Mouse (Mus musculus): ENCODE results near the gene Pcsk4. TPM values are rescaled to one million over a fixed set of nuclear protein-coding genes. Genes with fewer than 3 reads are reported as not detected.

Gene Pcsk4
- total and polyA plus RNA-seq, 3 experiments: 1.4 to 4.9 (median 1.8) TPM

DNA sequence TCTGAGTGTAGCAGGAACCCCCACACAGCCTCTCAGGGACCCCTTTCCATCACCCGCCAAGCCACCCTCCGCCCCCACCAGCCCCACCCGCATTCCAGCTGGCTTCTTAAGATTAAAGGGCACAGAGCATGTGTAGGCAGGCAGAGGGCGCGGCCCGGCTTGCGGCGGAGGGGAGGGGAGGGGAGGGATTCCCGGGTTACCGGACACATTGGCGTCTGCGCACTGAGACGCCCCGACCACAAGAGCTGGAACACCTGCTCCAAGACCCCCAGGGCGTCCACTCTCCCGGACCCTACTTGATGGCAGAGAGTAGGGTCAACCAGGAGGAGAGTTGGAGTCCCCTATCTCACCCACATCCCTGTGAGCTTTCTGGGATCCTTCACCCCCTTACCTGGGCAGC is 15.8 kb upstream of the Pcsk4 start:
- Histone ChIP-seq H3K4me3 (no peak overlapping the region), H3K36me3 (ENCODE audit: control insufficient read depth, insufficient read depth, low read length) (peaks cover 3% of the 10 kb centered on the region; the same call in 1 of the 2 replicates), H3K27ac (peak overlapping the region; percentile 77), H3K9ac (ENCODE audit: low read depth, low read length) (no peak overlapping the region), H3K79me2 (replicated peaks; ENCODE audit: control insufficient read depth, insufficient read depth, low read length) (no peaks in the 10 kb centered on the region), H3K27me3 (ENCODE audit: control insufficient read depth, insufficient read depth, low read length) (peaks cover 6% of the 10 kb centered on the region; the same call in 1 of the 2 replicates), H3K4me1 (ENCODE audit: control insufficient read depth, insufficient read depth, low read length) (peaks cover 13% of the 10 kb centered on the region)
- no peak for DNase-seq
- 29% methylated on average over 16 of the region's 16 CpGs for WGBS
- intact Hi-C loops (cut with DNase I): no loop called here
- TF ChIP-seq POLR2A (IDR thresholded peaks at IDR 0.05; ENCODE audit: insufficient read depth, low read depth, low read length): no peak
- TF ChIP-seq CTCF (IDR thresholded peaks at IDR 0.05): no peak
- no peak for TF ChIP-seq EP300 (IDR thresholded peaks at IDR 0.05; ENCODE audit: insufficient read depth, low read depth, low read length)

DNA sequence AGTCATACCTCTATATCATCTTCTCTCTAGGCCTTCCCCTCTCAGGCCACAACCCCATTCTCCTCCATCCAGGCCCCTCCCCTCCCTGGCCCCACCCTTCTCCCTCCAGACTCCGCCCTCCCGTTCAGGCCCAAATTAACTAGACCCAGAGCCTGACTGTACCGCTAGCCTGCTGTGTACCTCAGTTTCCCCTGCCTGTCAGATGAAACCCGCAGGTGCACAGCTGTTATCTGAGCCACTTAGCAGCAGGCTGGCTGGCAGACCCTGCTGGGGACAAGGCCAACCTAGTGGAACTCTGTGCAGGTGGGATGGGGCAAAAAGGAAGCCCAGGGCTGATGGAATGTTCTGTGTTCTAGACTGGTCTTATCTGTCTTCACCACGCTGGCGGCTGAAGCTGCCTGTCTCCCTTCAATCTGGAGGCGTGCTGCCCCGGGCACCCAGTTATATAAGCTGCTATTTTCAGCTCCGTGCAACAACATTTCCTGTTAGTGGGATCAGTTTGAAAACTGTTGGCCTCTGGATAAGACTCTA is 14.9 kb upstream of the Pcsk4 start:
- TF ChIP-seq POLR2A (IDR thresholded peaks at IDR 0.05; ENCODE audit: insufficient read depth, low read depth, low read length) (0 out of 2 replicates have a peak, but pooled peaks have one; percentile 33), EP300 (IDR thresholded peaks at IDR 0.05; ENCODE audit: insufficient read depth, low read depth, low read length) (no peak), CTCF (IDR thresholded peaks at IDR 0.05) (no peak)
- Histone ChIP-seq H3K4me3 (no peak overlapping the region), H3K27me3 (ENCODE audit: control insufficient read depth, insufficient read depth, low read length) (peaks cover 6% of the 10 kb centered on the region; the same call in 1 of the 2 replicates), H3K4me1 (ENCODE audit: control insufficient read depth, insufficient read depth, low read length) (peaks cover 15% of the 10 kb centered on the region), H3K36me3 (ENCODE audit: control insufficient read depth, insufficient read depth, low read length) (peaks cover 3% of the 10 kb centered on the region; the same call in 1 of the 2 replicates), H3K79me2 (replicated peaks; ENCODE audit: control insufficient read depth, insufficient read depth, low read length) (no peaks in the 10 kb centered on the region), H3K27ac (peak overlapping the region; percentile 77), H3K9ac (ENCODE audit: low read depth, low read length) (0 out of 2 replicates have a peak overlapping the region, but pooled peaks have one; percentile 20)
- intact Hi-C loops (cut with DNase I): no loop called here
- 18% methylated on average over 9 of the region's 9 CpGs for WGBS
- DNase-seq: peak; percentile 53 to 71

DNA sequence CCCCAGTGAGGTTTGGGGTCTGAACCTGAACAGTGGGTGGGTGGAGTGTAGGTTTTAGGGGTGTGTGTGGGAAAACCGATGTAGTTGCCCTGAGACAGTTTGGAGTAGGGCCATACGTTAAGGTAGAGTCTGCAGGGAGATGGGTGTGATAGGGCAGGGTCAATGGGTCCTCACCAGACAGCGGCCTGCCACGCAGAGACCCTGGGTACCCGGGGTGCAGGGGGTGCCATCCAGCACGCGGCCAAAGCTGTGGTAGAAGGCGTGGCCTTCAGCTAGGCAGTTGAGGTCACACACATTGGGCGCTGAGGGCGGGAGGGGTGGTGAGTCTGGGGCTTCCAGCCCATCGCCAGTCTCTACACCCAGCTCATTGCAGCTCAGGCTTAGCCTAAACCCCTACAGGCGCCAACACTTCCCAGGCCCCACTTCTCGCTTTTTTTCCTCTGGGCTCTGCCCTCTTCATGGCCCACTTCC is 14.2 kb upstream of the Pcsk4 start:
- no peak overlapping the region for H3K4me3 ChIP-seq
- TF ChIP-seq EP300 (IDR thresholded peaks at IDR 0.05; ENCODE audit: insufficient read depth, low read depth, low read length): no peak
- no peak for TF ChIP-seq CTCF (IDR thresholded peaks at IDR 0.05)
- no peak for TF ChIP-seq POLR2A (IDR thresholded peaks at IDR 0.05; ENCODE audit: insufficient read depth, low read depth, low read length)
- peak overlapping the region; percentile 77 for H3K27ac ChIP-seq
- H3K79me2 ChIP-seq (replicated peaks; ENCODE audit: control insufficient read depth, insufficient read depth, low read length): no peaks in the 10 kb centered on the region
- H3K36me3 ChIP-seq (ENCODE audit: control insufficient read depth, insufficient read depth, low read length): peaks cover 3% of the 10 kb centered on the region; the same call in 1 of the 2 replicates
- peaks cover 15% of the 10 kb centered on the region for H3K4me1 ChIP-seq (ENCODE audit: control insufficient read depth, insufficient read depth, low read length)
- H3K9ac ChIP-seq (ENCODE audit: low read depth, low read length): no peak overlapping the region
- H3K27me3 ChIP-seq (ENCODE audit: control insufficient read depth, insufficient read depth, low read length): peaks cover 6% of the 10 kb centered on the region; the same call in 1 of the 2 replicates
- 56% methylated on average over 13 of the region's 13 CpGs for WGBS
- intact Hi-C loops (cut with DNase I): no loop called here
- DNase-seq: no peak

DNA sequence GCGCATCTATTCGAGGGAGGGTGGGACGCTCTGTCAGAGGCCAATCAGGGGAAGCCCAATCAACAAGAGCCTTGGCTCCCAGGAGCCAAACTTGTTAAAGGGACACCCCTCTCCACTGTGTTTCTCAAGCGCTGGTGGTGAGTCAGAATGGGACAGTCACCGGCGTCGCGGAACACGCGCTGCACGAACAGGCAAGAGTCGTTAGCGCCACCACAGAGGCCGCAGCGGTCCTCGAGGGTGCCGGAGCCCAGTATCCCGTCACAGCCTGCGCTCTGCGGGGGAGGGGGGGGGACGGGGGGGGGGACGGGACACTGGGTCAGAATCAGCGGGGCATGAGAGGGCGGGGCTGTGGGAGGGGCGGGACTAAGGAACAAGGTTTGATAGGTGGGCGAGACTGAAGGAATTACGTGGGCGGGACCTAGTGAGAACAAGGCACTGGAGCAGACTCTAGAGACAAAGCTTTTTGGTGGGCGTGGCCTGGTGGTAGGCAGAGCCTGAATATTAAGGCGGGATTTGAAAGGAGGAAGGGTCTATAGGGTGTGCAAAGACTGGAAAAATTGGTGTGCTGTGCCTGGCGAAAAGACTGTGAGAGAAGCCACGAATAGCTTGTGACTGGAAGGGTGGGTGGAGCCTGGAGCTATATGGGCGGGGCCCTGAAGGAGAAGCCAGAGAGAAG is 13.6 kb upstream of the Pcsk4 start:
- no peak overlapping the region for H3K4me3 ChIP-seq
- H3K4me1 ChIP-seq (ENCODE audit: control insufficient read depth, insufficient read depth, low read length): peaks cover 15% of the 10 kb centered on the region
- TF ChIP-seq EP300 (IDR thresholded peaks at IDR 0.05; ENCODE audit: insufficient read depth, low read depth, low read length) (no peak), POLR2A (IDR thresholded peaks at IDR 0.05; ENCODE audit: insufficient read depth, low read depth, low read length) (no peak), CTCF (IDR thresholded peaks at IDR 0.05) (no peak)
- H3K36me3 ChIP-seq (ENCODE audit: control insufficient read depth, insufficient read depth, low read length): peaks cover 3% of the 10 kb centered on the region; the same call in 1 of the 2 replicates
- DNase-seq: peak in 1 of 2 experiments; percentile 46
- no peaks in the 10 kb centered on the region for H3K79me2 ChIP-seq (replicated peaks; ENCODE audit: control insufficient read depth, insufficient read depth, low read length)
- WGBS: 5% methylated on average over 33 of the region's 33 CpGs
- H3K27me3 ChIP-seq (ENCODE audit: control insufficient read depth, insufficient read depth, low read length): peaks cover 6% of the 10 kb centered on the region; the same call in 1 of the 2 replicates
- H3K9ac ChIP-seq (ENCODE audit: low read depth, low read length): no peak overlapping the region
- peak overlapping the region; percentile 77; the same call in 1 of the 2 replicates for H3K27ac ChIP-seq
- intact Hi-C loops (cut with DNase I): no loop called here

DNA sequence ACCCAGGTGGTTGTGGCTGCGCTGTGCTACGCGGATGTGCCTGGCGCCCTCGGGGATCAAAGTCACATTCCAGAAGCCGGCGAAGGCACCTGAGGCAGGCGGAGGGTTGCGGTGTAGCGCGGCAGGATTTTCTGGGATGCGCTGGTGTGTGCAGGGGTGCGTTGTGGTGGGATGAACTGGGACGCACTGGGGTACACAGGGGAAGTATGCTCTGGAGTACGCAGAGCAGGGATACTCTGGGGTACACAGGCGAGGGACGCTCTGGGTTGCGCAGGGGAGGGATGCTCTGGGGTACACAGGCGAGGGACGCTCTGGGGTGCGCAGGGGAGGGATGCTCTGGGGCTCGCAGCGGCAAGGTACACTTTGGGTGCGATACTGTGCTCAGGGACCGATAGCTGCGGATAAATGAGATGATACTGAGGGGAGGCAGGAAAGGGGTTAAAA is 13.0 kb upstream of the Pcsk4 start:
- peaks cover 6% of the 10 kb centered on the region; the same call in 1 of the 2 replicates for H3K27me3 ChIP-seq (ENCODE audit: control insufficient read depth, insufficient read depth, low read length)
- no peaks in the 10 kb centered on the region for H3K79me2 ChIP-seq (replicated peaks; ENCODE audit: control insufficient read depth, insufficient read depth, low read length)
- intact Hi-C loops (cut with DNase I): no loop called here
- H3K36me3 ChIP-seq (ENCODE audit: control insufficient read depth, insufficient read depth, low read length): peaks cover 3% of the 10 kb centered on the region; the same call in 1 of the 2 replicates
- 0 out of 2 replicates have a peak overlapping the region, but pooled peaks have one; percentile 22 for H3K9ac ChIP-seq (ENCODE audit: low read depth, low read length)
- peaks cover 15% of the 10 kb centered on the region for H3K4me1 ChIP-seq (ENCODE audit: control insufficient read depth, insufficient read depth, low read length)
- H3K4me3 ChIP-seq: no peak overlapping the region
- no peak overlapping the region for H3K27ac ChIP-seq
- TF ChIP-seq POLR2A (IDR thresholded peaks at IDR 0.05; ENCODE audit: insufficient read depth, low read depth, low read length): no peak
- no peak for TF ChIP-seq EP300 (IDR thresholded peaks at IDR 0.05; ENCODE audit: insufficient read depth, low read depth, low read length)
- no peak for TF ChIP-seq CTCF (IDR thresholded peaks at IDR 0.05)
- DNase-seq: no peak
- 28% methylated on average over 26 of the region's 26 CpGs for WGBS
